Mouse (Mus musculus) forebrain, embryonic 11.5 days (tissue): ENCODE results near the gene Tgfbr3. TPM values are rescaled to one million over a fixed set of nuclear protein-coding genes. Genes with fewer than 3 reads are reported as not detected.
A peak's percentile ranks its signal among the peaks of the same experiment; 100 is the strongest.

Source experiments
- ATAC-seq: fragments of 200-750 bp; cut with Nextera tagmentation; replicated peaks from 2 replicates; pipeline ENCODE4 v1.8.0; 2017; ENCODE audit warnings: moderate TSS enrichment; ENCODE audit not compliant: low FRiP score
- DNase-seq: peaks from one replicate; pipeline ENCODE4 v3.0.0-alpha.2; 2017; ENCODE audit warnings: low spot score
- H3K27ac ChIP-seq: fragments of 300-500 bp; sonication (generic); 2 replicates; pipeline ENCODE4 v1.5.1; 2014; ENCODE audit warnings: low read depth, low read length
- H3K27me3 ChIP-seq: fragments of 300-500 bp; sonication (generic); 2 replicates; pipeline ENCODE4 v1.6.1; 2014; ENCODE audit warnings: mild to moderate bottlenecking, low read length, mixed read lengths; ENCODE audit not compliant: control insufficient read depth, insufficient read depth
- H3K36me3 ChIP-seq: fragments of 300-500 bp; sonication (generic); 2 replicates; pipeline ENCODE4 v1.6.1; 2014; ENCODE audit warnings: mild to moderate bottlenecking, low read length, moderate library complexity, mixed read lengths; ENCODE audit not compliant: control insufficient read depth, insufficient read depth
- H3K4me1 ChIP-seq: fragments of 300-500 bp; sonication (generic); replicated peaks from 2 replicates; pipeline ENCODE4 v1.6.1; 2014; ENCODE audit warnings: low read length, mixed read lengths; ENCODE audit not compliant: control insufficient read depth, insufficient read depth
- H3K4me2 ChIP-seq: fragments of 300-500 bp; sonication (generic); 2 replicates; pipeline ENCODE4 v1.6.1; 2014; ENCODE audit warnings: low read depth, mild to moderate bottlenecking, low read length, moderate library complexity, mixed read lengths; ENCODE audit not compliant: severe bottlenecking
- H3K4me3 ChIP-seq: fragments of 300-500 bp; sonication (generic); 2 replicates; pipeline ENCODE4 v1.5.1; 2014; ENCODE audit warnings: low read depth, low read length
- H3K9ac ChIP-seq: fragments of 300-500 bp; sonication (generic); 2 replicates; pipeline ENCODE4 v1.6.1; 2014; ENCODE audit warnings: low read length
- H3K9me3 ChIP-seq: fragments of 300-500 bp; sonication (generic); 2 replicates; pipeline ENCODE4 v1.6.1; 2016; ENCODE audit warnings: low read length, mixed read lengths; ENCODE audit not compliant: control insufficient read depth
- WGBS: fragments of 180-500 bp; shearing (Covaris S2); extraction: QIAGEN DNeasy Blood & Tissue Kit; methylation state at CpG from one replicate; pipeline ENCODE4 v1.1.7; 2014; 5-methylcytosine and 5-hydroxymethylcytosine counted together
- polyA plus RNA-seq: library from polyadenylated mRNA; unstranded; fragments of >200 nt; fragmentation: Nextera tagmentation; extraction: Ambion mirVana; gene quantifications from 2 replicates; pipeline ENCODE4 v1.2.1, GENCODE M21; 2014

The Tgfbr3 gene
- polyA plus RNA-seq, 1 experiment from 2014 or later, result 6.9 TPM

DNA sequence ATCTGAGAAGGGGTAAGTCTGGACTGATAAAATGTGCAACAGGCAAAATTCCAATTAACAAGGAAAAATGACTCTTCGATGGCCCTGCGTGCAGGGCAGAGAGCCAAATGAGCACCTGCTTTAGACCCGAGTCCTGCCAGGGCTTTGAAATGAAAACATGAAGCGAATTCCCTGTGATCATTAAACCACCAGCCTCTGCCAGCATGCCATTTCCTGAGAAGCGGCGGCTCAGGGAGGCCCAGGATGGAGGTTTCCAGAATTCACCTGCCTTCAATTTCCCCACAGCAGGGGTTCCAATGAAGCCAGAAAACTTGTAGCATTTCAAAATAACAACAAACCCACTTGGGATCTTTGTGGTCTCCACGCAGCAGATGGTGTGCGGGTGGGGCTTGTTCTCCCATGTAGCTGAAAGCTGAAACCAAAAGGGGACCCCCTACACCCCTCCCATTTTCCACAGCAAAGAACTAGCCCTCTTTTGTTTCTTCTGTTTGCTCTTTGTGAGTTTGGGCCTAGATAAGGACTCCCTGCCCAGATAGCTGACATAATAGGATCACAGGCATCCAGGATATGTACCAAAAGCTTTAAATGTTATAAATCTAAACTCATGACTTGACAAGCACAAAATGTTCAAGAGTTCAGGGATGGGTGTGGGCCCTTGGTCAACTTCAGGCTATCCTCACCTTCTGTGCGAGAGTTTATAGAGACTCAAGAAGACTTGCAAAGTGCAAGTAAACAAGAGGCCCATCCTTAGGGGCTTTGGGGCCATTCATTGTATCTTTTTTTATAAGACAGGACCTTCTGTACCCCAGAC, 7.3 kb upstream of the Tgfbr3 start:
- ATAC-seq (no peak), DNase-seq (no peak)
- Histone ChIP-seq H3K4me2 (no peak overlapping the region), H3K36me3 (no peaks in the 10 kb centered on the region), H3K4me3 (no peak overlapping the region), H3K4me1 (peaks cover 5% of the 10 kb centered on the region), H3K27ac (no peak overlapping the region), H3K9me3 (no peaks in the 10 kb centered on the region), H3K9ac (no peak overlapping the region), H3K27me3 (no peaks in the 10 kb centered on the region)
- WGBS, result 36% methylated on average over 9 of the region's 9 CpGs

DNA sequence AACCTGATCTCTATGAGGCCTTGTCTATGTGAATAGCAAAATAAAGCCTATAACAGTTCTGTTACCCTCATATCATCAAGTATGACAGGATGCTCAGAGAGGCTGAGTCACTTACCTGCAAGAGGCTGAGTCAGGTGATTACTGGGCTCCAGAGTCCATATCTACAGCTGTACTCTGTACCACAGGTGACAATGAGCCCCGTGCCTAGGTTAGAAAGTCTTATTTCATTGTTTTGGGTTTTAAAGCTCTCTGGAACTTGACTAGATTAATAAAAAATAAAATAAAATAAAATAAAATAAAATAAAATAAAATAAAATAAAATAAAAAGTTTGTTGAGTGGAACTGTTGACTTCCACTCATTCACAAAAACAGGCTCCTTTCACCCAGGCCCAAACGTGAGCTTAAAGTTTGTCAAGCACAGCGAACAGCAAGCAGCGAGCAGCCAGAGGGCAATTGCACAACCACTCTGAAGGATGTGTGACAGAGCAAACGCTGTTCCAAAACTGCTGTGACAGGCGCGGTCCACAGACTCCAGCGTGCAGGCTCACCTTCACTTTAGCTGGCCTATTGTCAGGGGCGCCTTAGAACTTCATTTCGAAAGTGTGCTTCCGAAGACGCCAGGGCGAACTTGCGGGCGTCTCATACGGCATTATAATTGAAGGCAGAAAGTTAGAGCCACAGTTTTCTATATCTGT, 6.5 kb upstream of the Tgfbr3 start:
- Histone ChIP-seq H3K4me2 (no peak overlapping the region), H3K27me3 (peaks cover 2% of the 10 kb centered on the region; the same call in 1 of the 2 replicates), H3K9me3 (no peaks in the 10 kb centered on the region), H3K36me3 (no peaks in the 10 kb centered on the region), H3K4me3 (no peak overlapping the region), H3K4me1 (peaks cover 5% of the 10 kb centered on the region), H3K9ac (no peak overlapping the region), H3K27ac (no peak overlapping the region)
- no peak for DNase-seq
- 82% methylated on average over 16 of the region's 16 CpGs for WGBS
- ATAC-seq, result no peak

DNA sequence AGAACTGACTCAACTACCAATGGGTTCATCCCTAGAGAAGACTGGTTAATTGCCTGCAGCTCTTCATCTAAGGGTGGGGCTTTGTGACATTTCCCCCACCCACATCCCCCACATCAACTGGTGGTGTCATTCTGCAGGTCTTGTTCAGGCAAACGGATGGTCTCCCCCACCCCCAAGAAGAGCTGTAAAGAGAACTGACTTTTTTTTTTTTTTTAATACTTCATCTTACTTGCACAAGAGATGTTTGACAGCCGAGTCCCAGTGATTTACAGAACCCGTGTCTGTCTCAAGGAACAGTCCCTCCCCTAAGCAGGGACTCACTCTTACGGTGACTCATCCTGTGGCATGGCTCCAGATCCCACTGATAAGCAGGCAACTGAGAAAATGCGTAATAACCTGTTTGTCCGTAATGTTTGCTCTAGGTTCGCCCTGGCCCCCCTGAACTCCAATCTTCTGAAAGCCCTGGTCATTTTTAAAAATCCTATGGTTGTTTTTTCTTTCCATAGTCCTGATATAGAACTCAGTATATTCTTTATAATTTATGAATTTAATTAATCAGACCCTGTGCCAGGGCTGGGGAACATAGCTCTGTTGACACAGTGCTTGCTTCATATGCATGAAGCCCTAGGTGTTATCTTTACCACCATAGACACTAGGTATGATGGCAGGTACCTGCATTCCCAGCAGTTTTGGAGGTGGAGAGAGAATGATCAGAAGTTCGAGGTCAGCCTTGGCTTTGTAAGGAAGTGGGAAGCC, 5.8 kb upstream of the Tgfbr3 start:
- no peak for ATAC-seq
- WGBS, result 84% methylated on average over 8 of the region's 8 CpGs
- DNase-seq, result no peak

DNA sequence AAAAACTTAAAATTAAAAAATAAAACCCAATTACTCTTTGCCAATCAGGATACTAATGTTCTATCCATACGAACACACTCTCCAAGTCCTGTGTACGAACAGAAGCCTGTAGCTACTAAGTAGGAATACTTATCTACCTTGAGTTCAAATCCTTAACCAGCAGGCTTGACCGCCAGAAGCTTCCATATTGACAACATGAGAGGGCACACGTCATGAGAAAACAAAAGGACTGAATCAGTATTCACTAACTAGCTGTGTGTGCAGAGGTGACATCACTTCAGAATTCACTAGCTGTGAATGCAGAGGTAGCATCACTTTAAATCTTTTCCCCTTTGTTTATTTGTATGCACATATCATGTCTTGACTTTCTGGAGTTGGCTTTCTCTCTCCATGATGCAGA, 4.6 kb upstream of the Tgfbr3 start:
- Histone ChIP-seq H3K4me1 (peaks cover 5% of the 10 kb centered on the region), H3K27me3 (peaks cover 9% of the 10 kb centered on the region; the same call in 1 of the 2 replicates), H3K4me2 (no peak overlapping the region), H3K4me3 (no peak overlapping the region), H3K36me3 (no peaks in the 10 kb centered on the region), H3K9me3 (no peaks in the 10 kb centered on the region), H3K9ac (no peak overlapping the region), H3K27ac (no peak overlapping the region)
- DNase-seq (no peak), ATAC-seq (no peak)
- 81% methylated on average over 4 of the region's 4 CpGs for WGBS

More for the DNA sequence above, 5.8 kb upstream of the Tgfbr3 start:
- H3K27me3 ChIP-seq, result peaks cover 6% of the 10 kb centered on the region; the same call in 1 of the 2 replicates
- H3K27ac ChIP-seq, result no peak overlapping the region
- H3K9me3 ChIP-seq, result no peaks in the 10 kb centered on the region
- peaks cover 5% of the 10 kb centered on the region for H3K4me1 ChIP-seq
- H3K9ac ChIP-seq, result no peak overlapping the region
- no peak overlapping the region for H3K4me2 ChIP-seq
- no peaks in the 10 kb centered on the region for H3K36me3 ChIP-seq
- H3K4me3 ChIP-seq, result no peak overlapping the region

DNA sequence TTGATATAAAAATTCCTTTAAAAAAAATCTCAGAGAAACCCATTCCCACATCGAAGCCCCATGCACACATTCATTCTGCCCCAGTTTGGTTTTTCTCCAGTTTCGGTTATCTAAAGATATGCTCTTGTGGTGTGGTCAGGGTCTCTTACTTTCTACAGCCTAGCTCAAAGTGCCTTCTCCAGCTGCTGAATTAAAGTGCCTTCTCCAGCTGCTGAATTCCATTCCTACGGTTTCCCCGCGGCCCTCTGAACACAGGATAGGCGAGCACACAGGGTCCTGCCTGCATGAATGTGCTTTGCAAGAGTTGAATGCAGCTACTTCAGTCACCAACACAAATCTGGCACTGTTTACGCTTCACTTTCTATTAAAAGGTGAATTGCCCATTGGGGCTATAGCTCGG, 557 bp upstream of the Tgfbr3 start:
- WGBS, result 38% methylated on average over 8 of the region's 8 CpGs
- Histone ChIP-seq H3K27ac (no peak overlapping the region), H3K4me1 (peaks cover 7% of the 10 kb centered on the region; the same call in 1 of the 2 replicates), H3K4me2 (peak overlapping the region; percentile 98), H3K4me3 (peak overlapping the region; percentile 66), H3K9me3 (no peaks in the 10 kb centered on the region), H3K27me3 (peaks cover 20% of the 10 kb centered on the region), H3K9ac (no peak overlapping the region), H3K36me3 (no peaks in the 10 kb centered on the region)
- DNase-seq (no peak), ATAC-seq (no peak)

DNA sequence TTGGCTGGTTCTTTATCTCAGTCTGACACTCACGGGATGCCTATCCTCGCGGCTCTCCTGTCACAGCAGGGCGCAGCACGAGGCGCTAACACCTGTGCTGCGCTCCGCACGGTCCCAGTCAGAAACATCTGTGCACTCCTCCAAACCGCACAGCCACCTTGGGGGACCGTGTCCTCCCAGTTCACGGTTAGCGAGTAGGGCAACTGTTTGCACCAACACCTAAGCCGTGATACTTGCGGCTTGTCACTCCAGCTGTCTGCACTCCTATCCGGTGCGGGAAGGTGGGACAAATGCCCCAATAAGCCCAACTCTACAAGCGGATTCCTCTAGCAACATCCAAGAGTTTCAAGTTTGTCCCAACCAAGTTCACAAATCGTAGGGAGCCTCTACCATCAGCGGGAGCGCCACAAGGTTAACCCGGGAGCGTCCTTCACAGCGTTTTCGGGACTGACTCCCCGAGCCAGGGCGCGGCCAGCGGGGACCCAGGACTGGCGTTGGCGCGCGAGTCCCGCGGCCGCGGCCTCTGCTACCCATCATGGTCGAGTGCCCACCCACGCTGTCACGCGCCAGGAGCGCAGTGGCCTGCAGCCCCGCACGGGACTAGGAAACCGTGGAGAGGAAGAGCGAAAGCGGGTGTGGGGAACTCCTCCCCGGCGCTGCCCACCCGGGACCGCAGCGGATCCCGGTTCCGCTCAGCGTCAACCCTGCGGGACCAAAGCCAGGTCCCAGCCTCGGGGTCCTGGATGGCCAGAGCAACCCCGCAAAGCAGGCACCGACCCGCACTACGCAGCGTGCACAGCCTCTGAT, 799 bp downstream of the Tgfbr3 start:
- no peaks in the 10 kb centered on the region for H3K9me3 ChIP-seq
- no peak overlapping the region for H3K27ac ChIP-seq
- peak overlapping the region; percentile 98 for H3K4me2 ChIP-seq
- H3K36me3 ChIP-seq, result no peaks in the 10 kb centered on the region
- H3K4me3 ChIP-seq, result peak overlapping the region; percentile 66
- ATAC-seq (peak; percentile 44), DNase-seq (peak; percentile 71)
- peaks cover 20% of the 10 kb centered on the region for H3K27me3 ChIP-seq
- H3K9ac ChIP-seq, result peak overlapping the region; percentile 65
- WGBS, result under 1% methylated on average over 62 of the region's 62 CpGs
- H3K4me1 ChIP-seq, result peaks cover 7% of the 10 kb centered on the region; the same call in 1 of the 2 replicates

DNA sequence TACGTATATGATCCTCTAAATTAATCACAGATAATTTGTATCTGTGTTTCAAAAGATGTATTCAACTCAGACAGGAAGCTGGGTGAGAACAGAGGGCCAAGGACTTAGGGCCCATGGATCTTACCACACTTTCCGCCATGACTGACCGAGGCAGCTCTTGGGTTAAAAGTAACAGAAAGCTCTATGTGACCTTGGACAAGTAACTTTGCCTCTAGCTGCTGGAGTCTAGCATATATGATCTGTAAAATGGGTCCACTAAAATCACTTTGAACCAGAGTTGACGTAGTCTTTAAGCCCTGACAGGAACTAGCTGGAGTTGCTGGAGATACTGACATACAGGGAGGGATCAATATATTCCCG, 1.5 kb downstream of the Tgfbr3 start:
- Histone ChIP-seq H3K4me1 (peaks cover 7% of the 10 kb centered on the region; the same call in 1 of the 2 replicates), H3K9me3 (no peaks in the 10 kb centered on the region), H3K4me2 (no peak overlapping the region), H3K36me3 (no peaks in the 10 kb centered on the region), H3K4me3 (peak overlapping the region; percentile 66; the same call in 1 of the 2 replicates), H3K9ac (no peak overlapping the region), H3K27me3 (peaks cover 20% of the 10 kb centered on the region), H3K27ac (no peak overlapping the region)
- ATAC-seq, result no peak
- WGBS, result 45% methylated on average over 5 of the region's 5 CpGs
- DNase-seq, result no peak
